Mouse (Mus musculus): Measurements from ENCODE around the gene Tnfrsf8.

Tnfrsf8 gene

DNA sequence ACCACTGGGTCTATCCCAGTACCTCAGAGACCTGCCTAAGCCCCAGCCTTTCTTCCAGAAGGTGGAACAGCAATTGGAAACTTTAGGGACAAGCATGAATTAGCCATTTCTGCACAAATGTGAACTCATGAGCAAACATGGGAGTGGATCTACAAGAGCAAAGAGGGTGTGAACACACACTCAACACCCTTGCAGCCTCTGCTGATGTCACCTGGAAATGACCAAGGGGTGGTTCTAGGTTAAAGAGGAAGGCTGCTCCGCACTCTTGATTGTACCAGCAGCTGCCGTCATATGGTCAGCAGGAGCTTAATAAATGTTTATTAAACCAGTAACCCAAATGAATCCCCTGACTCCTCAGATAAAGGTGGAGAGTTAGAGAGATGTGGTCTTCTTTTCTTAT is 84.3 kb downstream of the Tnfrsf8 start:
- no peak for DNase-seq (ENCODE audit: low spot score)

DNA sequence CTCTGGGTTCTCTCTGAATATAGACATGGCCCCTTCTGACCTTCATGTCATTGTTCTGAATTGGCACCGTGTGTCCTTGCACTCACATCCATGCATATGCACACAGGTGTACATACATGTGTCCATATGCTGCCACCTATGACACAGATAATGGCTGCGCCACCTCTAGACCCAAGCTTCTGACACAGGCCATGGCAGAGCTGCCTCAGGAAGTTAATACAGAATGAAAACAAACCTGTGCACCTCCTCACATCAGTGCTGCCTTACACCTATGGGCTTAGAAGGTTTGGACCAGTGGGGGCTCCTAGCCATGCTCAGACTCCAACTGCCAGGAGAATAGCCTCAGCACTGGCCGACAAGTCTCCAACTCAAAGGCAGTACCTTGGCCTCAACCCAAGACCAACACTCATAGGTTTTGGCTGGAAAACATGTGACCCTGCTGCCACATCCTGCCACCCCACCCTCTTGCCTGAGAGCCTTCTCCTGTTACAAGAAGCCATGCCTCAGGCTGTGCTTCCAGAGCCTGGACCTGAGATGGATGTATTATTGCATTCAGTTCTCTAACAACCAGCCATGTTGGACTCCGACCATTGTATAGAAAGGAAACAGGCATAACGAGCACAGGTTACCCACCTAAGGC is 85.3 kb downstream of the Tnfrsf8 start:
- no peak for DNase-seq (ENCODE audit: low spot score)

DNA sequence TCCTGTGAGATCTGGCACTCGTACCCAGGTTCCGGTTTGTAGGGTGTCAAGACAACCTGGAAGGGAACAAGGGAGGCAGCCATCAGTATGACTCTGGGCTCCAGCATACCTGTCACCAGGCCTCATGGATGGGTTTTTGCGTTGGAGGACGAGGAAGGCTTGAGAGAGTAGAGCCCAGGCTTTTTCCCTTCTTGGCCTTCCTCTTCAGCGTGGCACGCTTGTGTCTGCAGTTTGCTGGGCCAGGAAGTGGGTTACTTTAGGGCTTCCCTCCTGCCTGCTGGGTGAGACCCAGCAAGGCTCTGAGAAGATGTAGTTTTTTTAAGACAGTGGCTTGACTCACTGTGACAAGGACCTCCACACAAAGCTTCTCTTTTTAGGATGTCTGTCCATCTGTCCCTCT is 85.9 kb downstream of the Tnfrsf8 start:
- DNase-seq (ENCODE audit: low spot score), result no peak

DNA sequence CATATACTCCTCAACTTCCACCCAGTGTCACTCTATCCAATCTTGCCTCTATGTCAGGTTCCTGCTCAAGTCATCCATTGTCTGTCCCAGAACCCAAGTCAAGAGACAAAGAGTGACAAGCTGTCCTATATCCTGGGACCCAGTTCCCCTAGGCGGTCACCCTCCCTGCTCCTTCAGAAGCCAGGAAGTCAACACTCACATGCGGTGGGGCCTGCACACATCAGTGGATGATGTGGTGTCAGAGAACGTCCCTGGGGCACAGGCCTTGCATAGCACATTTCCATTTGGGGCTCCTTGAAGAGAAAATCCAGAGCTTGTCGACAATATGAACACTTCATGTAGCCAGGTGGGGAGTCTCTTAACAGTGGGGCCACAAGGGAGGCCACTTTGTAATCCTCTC is 90.4 kb downstream of the Tnfrsf8 start:
- DNase-seq (ENCODE audit: low spot score), result no peak

DNA sequence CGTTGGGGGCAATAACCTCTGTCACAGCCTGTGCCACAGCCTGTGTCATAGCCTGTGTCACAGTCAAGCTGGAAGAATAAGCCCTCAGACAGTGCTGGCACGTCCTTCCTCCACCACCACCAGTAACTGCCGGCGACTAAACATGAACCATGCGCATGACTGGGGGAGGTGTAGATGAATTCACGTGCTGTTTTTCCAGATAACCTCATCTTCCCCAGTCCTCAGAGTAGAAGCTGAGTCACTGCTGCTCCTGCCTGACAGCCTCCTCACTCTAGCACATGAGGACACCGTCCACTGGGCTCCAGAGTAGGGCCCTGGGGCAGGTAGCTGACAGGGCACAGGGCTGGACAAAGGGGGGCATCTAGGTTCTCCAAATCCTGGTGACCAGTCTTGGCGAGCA is 92.9 kb downstream of the Tnfrsf8 start:
- no peak for DNase-seq (ENCODE audit: low spot score)

DNA sequence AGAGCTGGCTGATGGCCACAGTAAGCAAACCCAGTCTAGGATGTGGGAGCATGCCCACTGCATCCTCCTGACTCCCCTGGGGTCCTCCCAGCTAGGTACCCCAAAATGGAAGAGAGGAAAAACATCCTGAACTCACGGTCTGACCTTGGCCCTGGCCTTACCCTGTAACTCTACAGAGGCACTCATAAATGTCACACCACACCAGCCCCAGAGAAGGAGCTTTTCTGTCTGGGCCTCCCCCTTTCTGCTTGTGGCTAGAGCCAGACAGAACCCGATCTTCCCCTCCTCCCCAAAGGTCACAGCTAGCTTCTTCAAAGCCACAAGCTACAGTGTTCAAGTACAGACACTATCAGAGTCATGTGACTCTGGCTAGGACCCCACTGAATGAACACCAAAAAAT is 93.6 kb downstream of the Tnfrsf8 start:
- DNase-seq (ENCODE audit: low spot score), result no peak

DNA sequence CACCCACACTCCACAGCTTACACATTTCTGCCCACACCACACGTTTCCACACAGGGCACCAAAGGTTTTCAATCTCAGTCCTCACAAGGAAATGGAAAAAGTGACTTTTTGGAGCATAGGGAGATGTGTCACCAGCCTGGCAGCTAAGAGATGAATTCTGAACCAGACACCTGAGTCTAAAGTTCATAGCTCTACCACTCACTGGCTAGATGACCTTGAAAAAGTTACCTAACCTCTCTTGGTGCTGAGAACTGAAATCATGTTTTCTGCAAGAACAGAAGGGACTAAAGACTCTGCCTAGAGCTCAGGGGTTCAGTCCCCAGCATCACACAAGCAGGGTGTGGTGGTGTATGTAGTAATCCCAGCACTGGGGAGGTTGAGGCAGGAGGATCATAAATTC is 95.0 kb downstream of the Tnfrsf8 start:
- DNase-seq (ENCODE audit: low spot score), result no peak

DNA sequence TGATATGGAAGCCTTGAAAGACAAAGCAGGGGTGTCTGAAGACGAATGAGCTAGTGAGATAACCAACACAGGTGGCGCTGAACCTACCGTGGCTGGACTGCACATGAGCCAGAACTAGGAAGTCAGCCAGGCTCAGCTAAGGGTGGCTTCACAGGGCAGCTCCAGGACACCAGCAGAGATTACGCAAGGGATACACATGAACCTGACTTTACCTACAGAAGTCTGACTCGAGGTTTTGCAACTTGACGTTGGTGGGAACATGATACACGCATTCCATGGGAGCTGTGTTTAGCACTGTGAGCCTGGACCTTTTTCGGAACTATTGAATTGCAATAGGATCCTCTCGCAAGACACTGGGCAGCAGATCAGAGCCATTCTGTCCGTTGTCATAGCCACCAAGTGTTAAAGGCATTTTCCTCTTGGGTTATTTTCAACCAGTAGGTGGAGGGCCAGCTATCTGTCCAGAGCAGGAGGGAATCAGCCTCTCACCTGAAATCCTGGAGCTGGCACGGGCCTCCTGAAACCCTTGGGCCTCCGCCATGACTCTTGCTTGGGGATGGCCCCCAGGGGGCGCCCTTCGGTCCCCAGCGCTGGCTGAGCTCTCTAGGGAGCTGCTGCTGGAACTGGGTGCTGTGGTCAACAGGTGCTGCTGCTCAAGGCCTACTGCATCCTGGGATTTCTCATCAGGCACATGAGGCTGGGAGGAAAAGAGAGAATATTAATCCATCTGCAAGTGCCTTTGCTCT is 95.6 kb downstream of the Tnfrsf8 start:
- no peak for DNase-seq (ENCODE audit: low spot score)

DNA sequence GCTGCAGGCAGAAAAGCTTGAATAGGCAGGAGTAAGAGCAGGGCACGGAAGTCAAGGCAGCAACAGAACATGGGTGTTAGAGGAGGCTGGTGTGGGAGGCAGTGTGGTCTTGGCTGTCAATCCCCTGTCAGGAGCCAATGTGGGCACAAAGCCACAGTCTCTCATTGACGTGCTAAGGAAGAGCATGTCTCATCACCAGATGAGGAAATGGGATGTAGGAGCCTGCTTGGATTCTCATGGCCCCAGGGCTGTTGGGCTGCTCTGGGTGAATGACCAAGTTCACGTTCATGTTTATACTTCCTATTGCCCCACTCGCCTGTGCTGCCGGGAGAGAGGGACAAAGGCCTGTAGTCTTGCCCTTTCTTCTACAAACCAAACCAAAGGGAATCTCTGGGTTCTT is 97.1 kb downstream of the Tnfrsf8 start:
- DNase-seq (ENCODE audit: low spot score), result no peak
